Mouse (Mus musculus) urinary bladder, postnatal 0 days (tissue): ENCODE measurements around the gene Lrwd1. TPM values are rescaled to one million over a fixed set of nuclear protein-coding genes. Genes with fewer than 3 reads are reported as not detected.

ENCODE experiments used
- microRNA-seq: library from miRNA; unstranded; fragments of <30 nt; microRNA quantifications from one replicate; pipeline ENCODE4, GENCODE M21; 2016
- polyA plus RNA-seq: library from polyadenylated mRNA; unstranded; fragments of >200 nt; fragmentation: Nextera tagmentation; extraction: Ambion mirVana; gene quantifications from 2 replicates; pipeline ENCODE4 v1.2.1, GENCODE M21; 2015

The Lrwd1 gene
- polyA plus RNA-seq: 12.4 and 14.1 TPM in 2 replicates

GRCm38 (mm10) chr5:136135571-136136291 lies at the start of gene Lrwd1, which contains the start of gene Alkbh4:
Lrwd1 (minus strand) TSS chr5:136136074.
Alkbh4 (plus strand) TSS chr5:136136146.

GRCm38 (mm10) chr5:136170512-136171362 lies 34.9 kb upstream of the Lrwd1 start, which contains the start of gene Orai2:
Orai2 (minus strand) TSS chr5:136170713.

GRCm38 (mm10) chr5:136115891-136116783 lies 19.7 kb downstream of the Lrwd1 start, which contains the start of gene Polr2j:
Polr2j (plus strand) TSS chr5:136116631.

DNA sequence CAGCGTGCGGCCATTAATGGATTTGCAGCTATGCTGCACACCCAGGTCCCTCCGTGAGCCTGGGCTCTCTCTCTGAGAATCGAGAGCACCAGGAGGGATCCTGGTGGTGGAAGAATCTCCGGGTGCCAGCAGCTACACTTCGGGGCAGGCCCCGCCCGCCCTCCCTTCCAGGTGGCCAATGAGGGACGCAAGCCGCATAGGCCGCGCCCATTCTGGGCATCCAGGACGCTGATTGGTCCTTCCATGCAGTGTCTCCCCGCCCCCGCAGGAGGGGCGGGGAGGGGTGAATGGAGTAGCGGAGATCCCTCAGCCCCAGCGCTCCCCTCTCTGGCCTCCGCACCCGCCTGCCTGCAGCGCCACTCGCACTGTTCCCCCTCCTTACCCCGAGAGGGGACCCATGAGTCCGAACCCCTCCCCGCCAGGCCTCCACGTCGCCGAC lies 52.2 kb downstream of the Lrwd1 start, which contains the start of gene Rasa4:
Gene Rasa4 (plus strand): TSS at position 248 of the 439 bp plus-strand sequence.

Small RNA genes lying within 50 kb of the gene (microRNA-seq; reads per million reads assigned to microRNA genes)
- gene Mir7035: not detected

Other genes starting within 250 kb of the Lrwd1 start
- gene Hspb1, start 248.2 kb downstream of the Lrwd1 start, polyA plus RNA-seq: 1,184 and 1,507 TPM in 2 replicates
- gene Ywhag, start 201.5 kb downstream of the Lrwd1 start, polyA plus RNA-seq: 126 and 146 TPM in 2 replicates
- 2.0 and 2.9 TPM in 2 replicates for gene Ssc4d, start 161.5 kb downstream of the Lrwd1 start, polyA plus RNA-seq
- gene Zp3, start 156.0 kb downstream of the Lrwd1 start, polyA plus RNA-seq: not detected in 2 replicates
- gene Dtx2, start 141.3 kb downstream of the Lrwd1 start, polyA plus RNA-seq: 18.1 and 18.9 TPM in 2 replicates
- gene Upk3b, start 97.6 kb downstream of the Lrwd1 start, polyA plus RNA-seq: 119 and 139 TPM in 2 replicates
- gene Upk3bl, start 81.6 kb downstream of the Lrwd1 start, polyA plus RNA-seq: 55.0 and 58.6 TPM in 2 replicates
- gene Rasa4, start 52.2 kb downstream of the Lrwd1 start, polyA plus RNA-seq: 5.5 and 6.1 TPM in 2 replicates
- gene Polr2j, start 19.4 kb downstream of the Lrwd1 start, polyA plus RNA-seq: 135 and 146 TPM in 2 replicates
- gene Alkbh4, start 72 bp upstream of the Lrwd1 start, polyA plus RNA-seq: 6.6 and 7.3 TPM in 2 replicates
- 5.9 and 6.2 TPM in 2 replicates for gene Orai2, start 34.6 kb upstream of the Lrwd1 start, polyA plus RNA-seq
- gene Prkrip1, start 62.9 kb upstream of the Lrwd1 start, polyA plus RNA-seq: 32.1 and 34.8 TPM in 2 replicates
- 1.2 and 3.3 TPM in 2 replicates for gene Sh2b2, start 110.5 kb upstream of the Lrwd1 start, polyA plus RNA-seq